Mouse (Mus musculus): ENCODE results near the gene Dqx1. TPM values are rescaled to one million over a fixed set of nuclear protein-coding genes. Genes with fewer than 3 reads are reported as not detected.
A peak's percentile ranks its signal among the peaks of the same experiment; 100 is the strongest.

Gene Dqx1
- total RNA-seq, 2 experiments from 2014 or later: 0.56 to 0.93 TPM

GRCm38 (mm10) chr6:83103130-83103650, 45.5 kb downstream of the Dqx1 start:
- no peak for DNase-seq (ENCODE audit: low spot score in 2 of 2)

GRCm38 (mm10) chr6:83104158-83104557, 46.5 kb downstream of the Dqx1 start:
- DNase-seq (ENCODE audit: low spot score in 2 of 2): no peak

DNA sequence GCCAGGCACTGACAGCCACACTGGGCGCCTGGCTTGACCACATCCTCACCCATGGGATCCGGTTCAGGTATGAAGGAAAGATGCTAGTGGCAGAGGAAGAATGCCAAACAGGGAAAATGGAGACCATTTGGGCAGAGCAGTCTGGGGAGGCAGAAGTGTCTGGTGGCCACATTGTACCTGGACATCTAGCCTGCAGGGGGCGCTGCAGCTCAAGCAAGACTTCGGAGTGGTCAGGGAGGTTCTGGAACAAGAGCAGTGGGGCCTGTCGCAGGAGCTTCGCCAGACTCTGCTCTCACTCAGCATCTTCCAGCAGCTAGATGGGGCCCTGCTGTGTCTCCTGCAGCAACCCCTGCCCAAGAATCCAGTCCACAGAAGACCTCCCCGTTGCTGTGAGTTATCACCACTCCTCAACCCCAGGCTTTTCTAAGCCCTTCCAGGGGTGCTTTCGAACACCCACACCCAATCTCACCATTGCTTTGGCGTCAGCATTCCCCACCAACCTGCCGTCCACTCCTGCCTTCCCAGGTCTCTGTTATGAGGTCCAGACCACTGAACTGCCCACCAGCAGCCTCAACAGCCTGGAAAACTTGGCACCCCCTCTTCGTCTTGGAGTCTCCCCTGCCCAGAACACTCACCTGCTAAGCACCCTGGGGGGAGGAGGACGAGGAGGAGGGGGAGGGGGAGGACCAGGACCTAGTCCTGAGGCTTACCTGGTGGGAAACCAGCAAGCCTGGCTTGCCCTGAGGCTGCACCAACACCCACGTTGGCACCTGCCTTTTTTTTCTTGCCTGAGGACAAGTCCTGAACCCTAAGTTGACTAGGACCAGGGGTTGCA, 50.1 kb downstream of the Dqx1 start:
- DNase-seq (ENCODE audit: low spot score in 2 of 2): peak; percentile 72 to 77

- DNase-seq (ENCODE audit: low spot score in 2 of 2): peak; percentile 79 to 81
These were observed 51.4 kb downstream of the Dqx1 start, which contains the start of gene Mrpl53 for GRCm38 (mm10) chr6:83108762-83109668. Mrpl53 (plus strand) TSS chr6:83109040.

DNA sequence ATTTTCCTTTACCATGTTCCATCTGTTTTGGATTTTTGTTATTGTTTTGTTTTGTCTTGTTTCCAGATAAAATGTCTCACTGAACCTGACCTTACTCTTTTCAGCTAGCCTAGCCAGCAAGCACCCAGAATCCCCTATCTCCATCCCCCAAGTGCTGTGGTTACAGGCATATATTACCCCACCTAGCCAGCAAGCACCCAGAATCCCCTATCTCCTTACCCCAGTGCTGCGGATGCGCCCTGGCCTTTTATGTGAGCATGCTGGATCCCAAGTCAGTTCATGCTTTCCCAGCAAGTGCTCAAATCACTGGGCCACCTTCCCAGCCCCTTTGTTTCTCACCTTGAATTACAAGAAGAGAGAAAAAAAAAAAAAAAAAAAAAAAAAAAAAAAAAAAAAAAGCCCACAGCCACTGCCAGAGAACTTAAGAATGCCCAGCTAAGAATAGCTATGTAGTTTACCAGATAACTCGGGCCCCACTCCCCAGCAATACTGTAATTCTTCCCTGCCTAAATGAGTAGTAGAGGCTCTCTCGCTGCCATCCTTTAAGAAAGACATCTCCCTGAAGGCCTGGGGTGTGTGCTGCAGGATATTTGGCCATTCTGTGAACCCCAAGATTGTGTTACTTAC, 54.0 kb downstream of the Dqx1 start:
- no peak for DNase-seq (ENCODE audit: low spot score in 2 of 2)

- DNase-seq (ENCODE audit: low spot score in 2 of 2): peak; percentile 95
These were observed 57.5 kb downstream of the Dqx1 start, which contains the start of gene Mogs for GRCm38 (mm10) chr6:83115011-83115671. Mogs (plus strand) TSS chr6:83115496.

DNA sequence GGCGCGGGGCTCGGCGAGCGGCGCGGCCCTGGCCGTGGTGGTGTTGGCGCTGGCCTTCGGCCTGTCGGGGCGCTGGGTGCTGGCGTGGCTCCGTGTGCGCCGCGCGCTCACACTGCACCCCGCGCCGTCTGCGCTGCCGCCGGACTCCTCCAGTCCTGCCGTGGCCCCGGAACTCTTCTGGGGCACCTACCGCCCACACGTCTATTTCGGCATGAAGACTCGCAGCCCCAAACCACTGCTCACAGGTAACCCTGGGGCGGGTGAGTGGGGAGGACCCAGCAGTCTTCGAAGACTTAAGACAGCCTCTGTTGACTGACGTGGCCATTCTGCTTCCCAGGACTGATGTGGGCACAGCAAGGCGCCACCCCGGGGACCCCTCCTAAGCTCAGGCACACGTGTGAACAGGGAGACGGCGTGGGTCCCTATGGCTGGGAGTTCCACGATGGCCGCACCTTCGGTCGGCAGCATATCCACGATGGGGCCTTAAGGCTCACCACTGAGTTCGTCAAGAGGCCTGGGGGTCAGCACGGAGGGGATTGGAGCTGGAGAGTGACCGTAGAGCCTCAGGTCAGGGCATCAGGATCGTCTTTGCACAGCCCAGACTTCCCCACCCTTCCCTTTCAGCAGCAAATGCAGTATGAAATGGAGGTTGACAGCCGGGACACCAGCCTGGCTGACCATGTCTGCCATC, 58.2 kb downstream of the Dqx1 start:
- DNase-seq (ENCODE audit: low spot score in 2 of 2): no peak

DNA sequence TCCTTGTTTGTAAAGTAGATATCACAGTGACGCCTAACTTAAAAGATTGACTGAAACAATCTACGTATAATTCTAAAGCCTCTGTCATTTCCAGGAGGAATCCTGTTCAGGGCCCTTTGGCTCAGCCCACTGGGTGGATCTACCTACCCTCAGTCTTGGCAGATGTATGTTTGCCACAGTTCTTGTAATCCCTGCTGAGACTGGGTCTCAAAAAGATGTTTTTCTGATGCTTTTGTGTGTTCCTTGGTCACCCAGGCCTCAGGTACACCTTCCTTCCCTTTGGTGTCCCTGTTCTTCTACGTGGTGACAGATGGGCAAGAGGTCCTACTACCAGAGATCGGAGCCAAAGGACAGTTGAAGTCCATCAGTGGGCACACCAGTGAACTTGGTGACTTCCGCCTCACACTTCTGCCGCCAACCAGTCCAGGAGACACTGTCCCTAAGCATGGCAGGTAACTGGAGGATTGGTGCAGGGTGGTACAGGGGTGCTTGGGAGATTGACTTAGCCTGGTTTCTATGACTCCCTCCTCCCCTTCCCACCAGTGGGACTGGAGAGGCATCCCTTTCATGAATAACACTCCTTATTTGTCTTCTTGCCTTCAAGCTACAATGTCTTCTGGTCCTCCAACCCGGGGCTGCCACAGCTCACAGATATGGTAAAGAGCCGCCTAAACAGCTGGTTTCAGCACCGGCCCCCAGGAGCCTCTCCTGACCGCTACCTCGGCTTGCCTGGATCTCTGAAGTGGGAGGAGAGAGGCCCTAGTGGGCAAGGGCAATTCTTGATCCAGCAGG, 58.9 kb downstream of the Dqx1 start:
- no peak for DNase-seq (ENCODE audit: low spot score in 2 of 2)

Small RNA genes lying within 50 kb of the gene (microRNA-seq; reads per million reads assigned to microRNA genes)
- gene Mir3470a: 0 reads per million in 2 experiments
- gene Mir7040: 0 to 0.21 reads per million in 2 experiments

Other genes starting within 250 kb of the Dqx1 start
- gene Sema4f, start 118.1 kb upstream of the Dqx1 start, total RNA-seq (2021): 10 to 100 TPM; 37.8 to 41.2 TPM
- not detected for gene M1ap, start 110.9 kb upstream of the Dqx1 start, total RNA-seq (2021)
- gene Dok1, start 24.4 kb upstream of the Dqx1 start, total RNA-seq (2021): 1 to 10 TPM; 1.8 to 2.7 TPM
- 1 to 10 TPM; 2.0 to 2.2 TPM for gene Loxl3, start 23.7 kb upstream of the Dqx1 start, total RNA-seq (2021)
- gene Aup1, start 3.3 kb upstream of the Dqx1 start, total RNA-seq (2021): 100 to 1,000 TPM; 114 to 121 TPM
- 10 to 100 TPM; 37.7 to 46.2 TPM for gene Htra2, start 2.6 kb upstream of the Dqx1 start, total RNA-seq (2021)
- not detected for gene Tlx2, start 12.4 kb downstream of the Dqx1 start, total RNA-seq (2021)
- gene Pcgf1, start 20.0 kb downstream of the Dqx1 start, total RNA-seq (2021): 10 to 100 TPM; 27.0 to 30.3 TPM
- not detected for gene Lbx2, start 28.5 kb downstream of the Dqx1 start, total RNA-seq (2021)
- 1 to 10 TPM; 3.7 to 6.2 TPM for gene Ccdc142, start 43.8 kb downstream of the Dqx1 start, total RNA-seq (2021)
- 1 to 10 TPM; 5.0 to 5.4 TPM for gene Gm42688, start 43.8 kb downstream of the Dqx1 start, total RNA-seq (2021)
- gene Mrpl53, start 51.2 kb downstream of the Dqx1 start, total RNA-seq (2021): 10 to 100 TPM; 54.5 to 59.6 TPM
- gene Mogs, start 57.7 kb downstream of the Dqx1 start, total RNA-seq (2021): 10 to 100 TPM; 29.6 to 31.8 TPM
- 10 to 100 TPM; 37.2 to 40.2 TPM for gene Wbp1, start 63.7 kb downstream of the Dqx1 start, total RNA-seq (2021)
- gene Ino80b, start 67.6 kb downstream of the Dqx1 start, total RNA-seq (2021): 10 to 100 TPM; 23.1 to 26.3 TPM
- 10 to 100 TPM; 88.3 to 88.8 TPM for gene Rtkn, start 77.6 kb downstream of the Dqx1 start, total RNA-seq (2021)
- 10 to 100 TPM; 33.0 to 33.3 TPM for gene Wdr54, start 98.6 kb downstream of the Dqx1 start, total RNA-seq (2021)
- gene 1700003E16Rik, start 98.6 kb downstream of the Dqx1 start, total RNA-seq (2021): 10 to 100 TPM; 33.9 to 35.7 TPM
- gene Dctn1, start 108.1 kb downstream of the Dqx1 start, total RNA-seq (2021): 100 to 1,000 TPM; 369 to 374 TPM
- under 1 TPM; 0.09 to 0.21 TPM for gene Slc4a5, start 162.0 kb downstream of the Dqx1 start, total RNA-seq (2021)